Mouse (Mus musculus) lung, embryonic 16.5 days (tissue): ENCODE measurements at regions not wholly inside any gene's neighbourhood (a gene's known extent, or its start where the extent isn't known, plus 50 kb on each side); places are given as distances from the start of the nearest gene placed in this dataset.

Source experiments
- ATAC-seq: fragments of 200-750 bp; cut with Nextera tagmentation; 2 replicates; pipeline ENCODE4 v1.8.0; 2017; ENCODE audit warnings: low read depth, mild to moderate bottlenecking, moderate library complexity
- H3K27ac ChIP-seq: fragments of 300-500 bp; sonication (generic); 2 replicates; pipeline ENCODE4 v1.5.1; 2014; ENCODE audit warnings: mild to moderate bottlenecking, control low read depth, low read length
- H3K27me3 ChIP-seq: fragments of 300-500 bp; sonication (generic); 2 replicates; pipeline ENCODE4 v1.6.1; 2014; ENCODE audit warnings: low read depth, low read length, mixed read lengths; ENCODE audit not compliant: control insufficient read depth, insufficient read depth
- H3K36me3 ChIP-seq: fragments of 300-500 bp; sonication (generic); 2 replicates; pipeline ENCODE4 v1.6.1; 2014; ENCODE audit warnings: low read length; ENCODE audit not compliant: control insufficient read depth, insufficient read depth
- H3K4me1 ChIP-seq: fragments of 300-500 bp; sonication (generic); replicated peaks from 2 replicates; pipeline ENCODE4 v1.6.1; 2014; ENCODE audit warnings: low read length, mixed read lengths; ENCODE audit not compliant: control insufficient read depth, insufficient read depth
- H3K4me2 ChIP-seq: fragments of 300-500 bp; sonication (generic); 2 replicates; pipeline ENCODE4 v1.6.1; 2014; ENCODE audit warnings: low read depth, low read length, control low read depth
- H3K4me3 ChIP-seq: fragments of 300-500 bp; sonication (generic); 2 replicates; pipeline ENCODE4 v1.5.1; 2014; ENCODE audit warnings: mild to moderate bottlenecking, low read length, control low read depth
- H3K9ac ChIP-seq: fragments of 300-500 bp; sonication (generic); 2 replicates; pipeline ENCODE4 v1.6.1; 2014; ENCODE audit warnings: low read length, control low read depth
- H3K9me3 ChIP-seq: fragments of 300-500 bp; sonication (generic); 2 replicates; pipeline ENCODE4 v1.6.1; 2016; ENCODE audit warnings: low read length; ENCODE audit not compliant: control insufficient read depth
- WGBS: fragments of 180-500 bp; shearing (Covaris S2); extraction: QIAGEN DNeasy Blood & Tissue Kit; methylation state at CpG from one replicate; pipeline ENCODE4 v1.1.7; 2014; 5-methylcytosine and 5-hydroxymethylcytosine counted together

DNA sequence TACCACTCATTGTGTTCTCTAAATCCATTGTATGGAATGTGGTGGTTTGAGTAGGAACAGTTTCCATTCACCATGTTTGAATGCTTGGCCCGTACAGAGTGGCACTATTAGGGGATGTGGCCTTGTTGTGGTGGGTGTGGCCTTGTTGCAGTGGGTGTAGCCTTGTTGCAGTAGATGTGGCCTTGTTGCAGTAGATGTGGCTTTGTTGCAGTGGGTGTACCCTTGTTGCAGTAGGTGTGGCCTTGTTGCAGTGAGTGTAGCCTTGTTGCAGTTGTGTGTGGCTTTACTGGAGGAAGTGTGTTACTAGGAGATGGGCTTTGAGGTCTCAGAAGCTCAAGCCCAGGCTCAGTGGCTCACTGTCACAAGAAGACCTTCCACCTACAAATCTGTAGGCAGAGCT, 64.4 kb upstream of the Plxnc1 start:
- H3K9me3 ChIP-seq: no peaks in the 10 kb centered on the region
- no peak overlapping the region for H3K4me3 ChIP-seq
- no peak overlapping the region for H3K27ac ChIP-seq
- 81% methylated on average over 1 of the region's 1 CpGs for whole genome bisulfite sequencing
- H3K27me3 ChIP-seq: no peaks in the 10 kb centered on the region
- H3K4me2 ChIP-seq: no peak overlapping the region
- no peak for ATAC-seq
- no peaks in the 10 kb centered on the region for H3K4me1 ChIP-seq
- no peak overlapping the region for H3K9ac ChIP-seq
- no peaks in the 10 kb centered on the region for H3K36me3 ChIP-seq

DNA sequence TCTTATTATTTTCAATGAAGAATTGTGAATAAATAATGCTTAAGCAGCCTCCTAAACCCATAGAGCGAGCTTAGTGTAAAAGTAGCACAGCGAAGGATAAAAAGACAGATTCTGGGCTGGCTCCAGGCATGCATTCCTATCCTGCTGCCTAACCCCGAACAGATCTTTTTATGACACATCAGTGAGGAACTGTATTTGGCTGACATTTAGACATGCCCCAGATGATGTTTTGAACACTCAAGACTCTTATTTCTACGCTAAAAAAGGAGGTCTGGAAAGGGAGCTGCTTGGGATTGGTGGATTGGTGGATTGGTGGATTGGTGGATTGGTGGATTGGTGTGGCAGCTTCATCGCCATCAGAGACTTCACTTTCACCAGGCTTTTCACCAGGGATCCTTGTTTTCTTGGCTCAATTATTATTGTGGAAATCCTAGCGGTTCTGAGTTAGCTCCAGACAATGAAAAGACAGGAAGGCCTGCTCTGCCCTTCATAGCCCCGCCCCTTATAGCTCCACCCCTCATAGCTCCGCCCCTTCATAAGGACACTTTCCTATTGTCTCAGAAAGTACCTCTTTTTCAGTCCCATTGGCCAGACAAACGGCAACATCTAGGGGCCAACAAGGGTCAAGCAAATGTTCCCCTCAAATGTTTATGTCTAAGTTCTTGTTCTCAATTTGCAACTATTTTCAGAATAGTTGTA, 59.6 kb upstream of the Plxnc1 start:
- ATAC-seq: peak; percentile 89
- WGBS: 64% methylated on average over 9 of the region's 9 CpGs

DNA sequence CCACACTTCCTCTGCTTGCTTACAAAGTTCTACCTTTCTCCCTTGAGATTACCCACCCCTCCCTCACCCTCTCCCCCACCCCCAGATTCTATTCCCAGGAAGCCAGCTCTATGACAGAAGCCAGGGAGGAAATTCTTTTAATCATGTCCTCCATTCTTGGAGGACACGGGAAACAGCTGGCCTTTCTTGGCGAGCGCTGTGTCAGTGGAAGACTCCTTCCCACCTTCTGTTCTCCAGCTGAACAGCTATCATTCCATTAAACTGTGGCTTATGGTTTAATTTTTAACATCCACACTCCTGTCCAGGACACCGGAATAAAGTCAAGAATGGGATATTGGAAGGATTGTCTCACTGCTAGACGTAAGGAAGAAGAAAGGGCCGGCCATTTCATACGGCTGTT, 59.0 kb upstream of the Plxnc1 start:
- Histone ChIP-seq H3K4me1 (no peaks in the 10 kb centered on the region; the same call in 1 of the 2 replicates), H3K36me3 (no peaks in the 10 kb centered on the region), H3K27ac (peak overlapping the region; percentile 65), H3K9ac (no peak overlapping the region), H3K4me3 (no peak overlapping the region), H3K9me3 (no peaks in the 10 kb centered on the region), H3K4me2 (no peak overlapping the region), H3K27me3 (no peaks in the 10 kb centered on the region)
- 50% methylated on average over 7 of the region's 7 CpGs for WGBS
- peak; percentile 75 for ATAC-seq

More for the DNA sequence above, 59.6 kb upstream of the Plxnc1 start:
- Histone ChIP-seq H3K4me1 (no peaks in the 10 kb centered on the region; the same call in 1 of the 2 replicates), H3K27ac (peak overlapping the region; percentile 65), H3K27me3 (no peaks in the 10 kb centered on the region), H3K4me3 (no peak overlapping the region), H3K36me3 (no peaks in the 10 kb centered on the region), H3K9ac (no peak overlapping the region), H3K9me3 (no peaks in the 10 kb centered on the region), H3K4me2 (no peak overlapping the region)

DNA sequence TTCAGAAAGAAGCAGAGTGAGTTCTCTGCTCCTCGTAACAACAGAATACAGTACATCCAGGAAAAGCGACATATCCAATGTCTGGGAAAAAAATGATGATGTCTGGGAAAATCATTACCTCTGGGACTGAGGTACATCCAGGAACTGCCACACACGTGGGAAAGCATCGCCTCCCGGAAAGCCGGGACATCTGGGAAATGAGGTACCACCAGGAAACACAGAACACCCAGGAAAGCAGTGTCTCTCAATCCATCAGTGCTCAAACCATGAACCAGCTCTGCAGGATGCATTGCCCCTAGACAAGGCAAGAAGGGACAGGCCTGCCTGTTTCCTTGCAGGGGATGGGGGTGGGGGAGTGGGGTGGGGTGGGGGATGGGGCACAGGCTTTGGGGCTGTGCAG, 57.0 kb upstream of the Plxnc1 start:
- no peak for ATAC-seq
- 73% methylated on average over 6 of the region's 6 CpGs for WGBS
- H3K4me2 ChIP-seq: no peak overlapping the region

DNA sequence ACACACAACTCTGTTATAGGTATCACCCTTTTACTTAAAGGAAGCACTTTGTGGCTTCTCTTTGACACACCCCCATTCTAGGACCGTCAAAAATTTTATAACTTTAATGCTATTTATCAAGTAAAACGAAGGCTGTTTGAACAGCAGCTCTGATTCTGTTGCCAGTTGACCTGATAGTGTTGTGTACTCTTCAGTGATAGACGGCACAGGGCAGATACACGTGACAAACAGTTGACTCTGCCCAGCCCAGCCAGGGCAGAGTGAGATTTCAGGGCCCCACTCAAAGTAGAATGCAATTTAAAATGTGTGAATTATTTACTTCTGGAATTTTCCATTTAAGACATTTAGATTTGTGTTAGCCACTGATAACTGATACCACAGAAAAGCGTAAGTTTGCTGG, 55.1 kb upstream of the Plxnc1 start:
- ATAC-seq: no peak
- H3K9ac ChIP-seq: no peak overlapping the region
- 46% methylated on average over 5 of the region's 5 CpGs for WGBS
- H3K36me3 ChIP-seq: no peaks in the 10 kb centered on the region
- no peak overlapping the region for H3K4me2 ChIP-seq
- no peak overlapping the region for H3K4me3 ChIP-seq
- no peaks in the 10 kb centered on the region for H3K27me3 ChIP-seq
- H3K4me1 ChIP-seq: no peaks in the 10 kb centered on the region; the same call in 1 of the 2 replicates
- H3K27ac ChIP-seq: no peak overlapping the region
- H3K9me3 ChIP-seq: no peaks in the 10 kb centered on the region

More for the DNA sequence above, 57.0 kb upstream of the Plxnc1 start:
- no peaks in the 10 kb centered on the region; the same call in 1 of the 2 replicates for H3K4me1 ChIP-seq
- H3K4me3 ChIP-seq: no peak overlapping the region
- no peaks in the 10 kb centered on the region for H3K36me3 ChIP-seq
- no peak overlapping the region for H3K9ac ChIP-seq
- H3K27ac ChIP-seq: no peak overlapping the region
- H3K9me3 ChIP-seq: no peaks in the 10 kb centered on the region
- H3K27me3 ChIP-seq: no peaks in the 10 kb centered on the region
